Comparison of ENCODE assay signal across 14 mouse cellular contexts in the genomic region with DNA sequence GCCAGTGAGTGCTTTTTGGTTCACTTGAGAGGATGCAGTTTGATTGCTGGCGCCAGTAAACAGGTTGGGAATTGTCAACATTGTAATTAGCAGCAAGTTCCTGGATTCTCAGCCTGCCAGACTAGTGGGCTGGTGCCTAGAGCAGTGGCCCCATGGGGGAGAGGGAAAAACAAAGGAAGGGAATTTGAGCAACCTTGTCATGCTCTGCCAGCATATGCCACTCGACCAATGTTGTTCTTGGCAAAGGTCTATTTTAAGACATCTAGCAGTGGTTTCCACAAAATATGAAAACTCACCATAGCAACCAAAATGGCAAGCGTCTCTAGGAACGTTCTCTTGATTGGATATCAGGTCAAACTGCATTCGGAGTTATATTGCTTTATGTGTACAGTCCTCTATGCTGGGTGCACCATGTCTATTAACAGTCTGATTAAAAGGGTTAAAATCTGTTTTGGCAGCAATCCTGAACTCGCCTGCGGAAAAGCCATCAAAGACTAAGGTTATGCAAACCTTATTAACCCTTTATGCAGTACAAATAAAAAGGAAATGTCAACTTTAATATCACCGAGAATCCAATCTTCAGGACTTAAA.
DNase-seq lines count a peak whose midpoint lies in the region; ATAC-seq and TF ChIP-seq lines count a peak whose summit lies in the region.
"Had no signal": no experiment of that assay in that cellular context is flagged by ENCODE, and none has a peak within 500 bp of the region (broad histone marks: within the 10 kb centered on the region; RNA-seq: fewer than 3 reads in every experiment).

No protein-coding gene starts in this region.

- TF ChIP-seq POLR2A in myocyte (IDR thresholded peaks at IDR 0.05; ENCODE audit: insufficient read length, low read depth): no peak

- no peak overlapping the region for H3K27ac ChIP-seq in hindbrain, embryonic 13.5 days
- no peak overlapping the region for H3K27ac ChIP-seq in hindbrain, embryonic 11.5 days (ENCODE audit: low read depth, low read length)
- no peak overlapping the region for H3K27ac ChIP-seq in midbrain, embryonic 13.5 days
- H3K27ac ChIP-seq in midbrain, embryonic 10.5 days (replicated peaks): no peak overlapping the region
- 0 out of 2 replicates have a peak overlapping the region, but pooled peaks have one; percentile 30 for H3K27ac ChIP-seq in forebrain, postnatal 0 days (ENCODE audit: low read depth, low read length)
- H3K27ac ChIP-seq: heart, embryonic 13.5 days; intestine, embryonic 15.5 days; liver, embryonic 15.5 days had no signal

- no peaks in the 10 kb centered on the region for H3K27me3 ChIP-seq in hindbrain, embryonic 13.5 days
- no peaks in the 10 kb centered on the region for H3K27me3 ChIP-seq in hindbrain, embryonic 11.5 days (ENCODE audit: control insufficient read depth, insufficient read depth, low read length)
- H3K27me3 ChIP-seq in midbrain, embryonic 13.5 days: no peaks in the 10 kb centered on the region
- no peaks in the 10 kb centered on the region for H3K27me3 ChIP-seq in midbrain, embryonic 10.5 days (ENCODE audit: low read depth, poor library complexity, severe bottlenecking)
- H3K27me3 ChIP-seq in forebrain, postnatal 0 days (ENCODE audit: insufficient read depth, low read length): no peaks in the 10 kb centered on the region
- H3K27me3 ChIP-seq in myocyte (ENCODE audit: control insufficient read depth, insufficient read depth, insufficient read length): no peaks in the 10 kb centered on the region
- H3K27me3 ChIP-seq: heart, embryonic 13.5 days; intestine, embryonic 15.5 days; liver, embryonic 15.5 days had no signal

- H3K36me3 ChIP-seq in hindbrain, embryonic 13.5 days: no peaks in the 10 kb centered on the region
- no peaks in the 10 kb centered on the region for H3K36me3 ChIP-seq in hindbrain, embryonic 11.5 days (ENCODE audit: control insufficient read depth, insufficient read depth, low read length)
- H3K36me3 ChIP-seq in midbrain, embryonic 13.5 days: no peaks in the 10 kb centered on the region
- H3K36me3 ChIP-seq in midbrain, embryonic 10.5 days: no peaks in the 10 kb centered on the region
- H3K36me3 ChIP-seq in forebrain, postnatal 0 days (ENCODE audit: insufficient read depth): no peaks in the 10 kb centered on the region
- H3K36me3 ChIP-seq in myocyte (ENCODE audit: control insufficient read depth, insufficient read depth): no peaks in the 10 kb centered on the region
- H3K36me3 ChIP-seq: heart, embryonic 13.5 days; intestine, embryonic 15.5 days; liver, embryonic 15.5 days had no signal

- H3K9ac ChIP-seq in hindbrain, embryonic 13.5 days: no peak overlapping the region
- no peak overlapping the region for H3K9ac ChIP-seq in hindbrain, embryonic 11.5 days (ENCODE audit: low read depth, low read length)
- H3K9ac ChIP-seq in midbrain, embryonic 13.5 days (replicated peaks): no peak overlapping the region
- H3K9ac ChIP-seq in forebrain, postnatal 0 days: no peak overlapping the region
- H3K9ac ChIP-seq: heart, embryonic 13.5 days; intestine, embryonic 15.5 days; liver, embryonic 15.5 days had no signal

- H3K4me1 ChIP-seq in hindbrain, embryonic 13.5 days (replicated peaks): 0 out of 2 replicates have a peak, but pooled peaks cover 7% of the 10 kb centered on the region
- H3K4me1 ChIP-seq in hindbrain, embryonic 11.5 days (replicated peaks; ENCODE audit: control insufficient read depth, insufficient read depth, low read length): no peaks in the 10 kb centered on the region
- peaks cover 15% of the 10 kb centered on the region for H3K4me1 ChIP-seq in midbrain, embryonic 13.5 days (replicated peaks)
- H3K4me1 ChIP-seq in midbrain, embryonic 10.5 days: no peaks in the 10 kb centered on the region; the same call in 1 of the 2 replicates
- peaks cover 6% of the 10 kb centered on the region for H3K4me1 ChIP-seq in forebrain, postnatal 0 days (ENCODE audit: insufficient read depth)
- H3K4me1 ChIP-seq: heart, embryonic 13.5 days; intestine, embryonic 15.5 days; liver, embryonic 15.5 days had no signal

- no peaks in the 10 kb centered on the region for H3K79me2 ChIP-seq in myocyte (ENCODE audit: control insufficient read depth, insufficient read depth)

- WGBS in hindbrain, embryonic 13.5 days: 51% methylated on average over 8 of the region's 8 CpGs
- WGBS in hindbrain, embryonic 11.5 days: 68% methylated on average over 8 of the region's 8 CpGs
- WGBS in midbrain, embryonic 13.5 days: 54% methylated on average over 8 of the region's 8 CpGs
- 71% methylated on average over 8 of the region's 8 CpGs for WGBS in midbrain, embryonic 10.5 days
- WGBS in forebrain, postnatal 0 days: 16% methylated on average over 8 of the region's 8 CpGs

- H3ac ChIP-seq in myocyte (ENCODE audit: control insufficient read depth, insufficient read length): no peak overlapping the region

- TF ChIP-seq CTCF in forebrain, postnatal 0 days (IDR thresholded peaks at IDR 0.05; ENCODE audit: low read depth): no peak

- no peak for DNase-seq in hindbrain, embryonic 11.5 days (ENCODE audit: low spot score)
- DNase-seq in midbrain, embryonic 10.5 days (ENCODE audit: low spot score): no peak
- DNase-seq in forebrain, postnatal 0 days: peak; percentile 61
- DNase-seq in heart, adult 18-20 months: no peak
- DNase-seq in kidney, postnatal 4 days: no peak
- DNase-seq: adrenal gland, postnatal 14 days; gastrocnemius, postnatal 10 days; kidney, postnatal 14 days had no signal

- H3K4me3 ChIP-seq in hindbrain, embryonic 13.5 days: no peak overlapping the region
- H3K4me3 ChIP-seq in hindbrain, embryonic 11.5 days (ENCODE audit: low read depth, low read length): no peak overlapping the region
- H3K4me3 ChIP-seq in midbrain, embryonic 13.5 days (replicated peaks): no peak overlapping the region
- H3K4me3 ChIP-seq in midbrain, embryonic 10.5 days: no peak overlapping the region
- no peak overlapping the region for H3K4me3 ChIP-seq in forebrain, postnatal 0 days (ENCODE audit: low read depth, low read length)
- no peak overlapping the region for H3K4me3 ChIP-seq in myocyte
- H3K4me3 ChIP-seq: heart, embryonic 13.5 days; intestine, embryonic 15.5 days; liver, embryonic 15.5 days had no signal

- H3K9me3 ChIP-seq in hindbrain, embryonic 13.5 days: no peaks in the 10 kb centered on the region
- H3K9me3 ChIP-seq in hindbrain, embryonic 11.5 days (ENCODE audit: control insufficient read depth, low read length): no peaks in the 10 kb centered on the region
- H3K9me3 ChIP-seq in midbrain, embryonic 13.5 days: no peaks in the 10 kb centered on the region
- no peaks in the 10 kb centered on the region for H3K9me3 ChIP-seq in midbrain, embryonic 10.5 days (replicated peaks)
- H3K9me3 ChIP-seq in forebrain, postnatal 0 days (ENCODE audit: low read length): no peaks in the 10 kb centered on the region
- H3K9me3 ChIP-seq: heart, embryonic 13.5 days; intestine, embryonic 15.5 days; liver, embryonic 15.5 days had no signal

- H3K4me2 ChIP-seq in hindbrain, embryonic 13.5 days: no peak overlapping the region
- no peak overlapping the region for H3K4me2 ChIP-seq in hindbrain, embryonic 11.5 days (replicated peaks; ENCODE audit: low read depth, low read length)
- H3K4me2 ChIP-seq in midbrain, embryonic 13.5 days (replicated peaks): no peak overlapping the region
- H3K4me2 ChIP-seq in forebrain, postnatal 0 days (ENCODE audit: low read depth): peak overlapping the region; percentile 23; the same call in 1 of the 2 replicates
- H3K4me2 ChIP-seq in myocyte (ENCODE audit: low read depth): peak overlapping the region; percentile 26
- H3K4me2 ChIP-seq: heart, embryonic 13.5 days; intestine, embryonic 15.5 days; liver, embryonic 15.5 days had no signal

- 0 out of 2 replicates have a peak, but pooled peaks have one; percentile 59 for ATAC-seq in hindbrain, embryonic 13.5 days (ENCODE audit: low FRiP score)
- no peak for ATAC-seq in hindbrain, embryonic 11.5 days (ENCODE audit: low FRiP score)
- peak; percentile 78; the same call in 1 of the 2 replicates for ATAC-seq in midbrain, embryonic 13.5 days
- ATAC-seq in forebrain, postnatal 0 days: peak; percentile 74
- ATAC-seq: intestine, embryonic 15.5 days had no signal

TF ChIP-seq in myocyte, 11 proteins besides CTCF, POLR2A, EP300 and RAD21:
- TF ChIP-seq REST (IDR thresholded peaks at IDR 0.05; ENCODE audit: insufficient read depth, insufficient read length): no peak
- TF ChIP-seq MYOG (IDR thresholded peaks at IDR 0.05; ENCODE audit: control insufficient read depth in 1 of 3, insufficient read depth in 1 of 3, insufficient read length in 2 of 3, low read depth in 2 of 3): no peak
- no peak for TF ChIP-seq CEBPB (IDR thresholded peaks at IDR 0.05; ENCODE audit: insufficient read depth, poor library complexity, severe bottlenecking)
- no peak for TF ChIP-seq E2F4 (IDR thresholded peaks at IDR 0.05; ENCODE audit: insufficient read depth)
- no peak for TF ChIP-seq USF1 (IDR thresholded peaks at IDR 0.05; ENCODE audit: low read depth)
- TF ChIP-seq TCF12 (IDR thresholded peaks at IDR 0.05; ENCODE audit: insufficient read depth, poor library complexity, severe bottlenecking): no peak
- TF ChIP-seq POLR2AphosphoS2 (IDR thresholded peaks at IDR 0.05; ENCODE audit: insufficient read length, low read depth): no peak
- TF ChIP-seq MAX (IDR thresholded peaks at IDR 0.05; ENCODE audit: low read depth): no peak
- no peak for TF ChIP-seq MYOD1 (IDR thresholded peaks at IDR 0.05; ENCODE audit: control insufficient read depth in 1 of 3, insufficient read length in 2 of 3, low read depth in 2 of 3)
- no peak for TF ChIP-seq TCF3 (IDR thresholded peaks at IDR 0.05; ENCODE audit: insufficient read length, low read depth)
- no peak for TF ChIP-seq SRF (IDR thresholded peaks at IDR 0.05; ENCODE audit: control insufficient read depth, insufficient read length, low read depth)

Comparison
In these comparisons a context has a peak if more than half of its experiments do, and no peak if none do; other contexts are left out.
1. H3K4me2 ChIP-seq: peak in forebrain, postnatal 0 days (single experiment) and myocyte (single experiment); none in hindbrain, embryonic 13.5 days (single experiment), hindbrain, embryonic 11.5 days (single experiment) and midbrain, embryonic 13.5 days (single experiment).